Mouse (Mus musculus): ENCODE measurements at regions not wholly inside any gene's neighbourhood (a gene's known extent, or its start where the extent isn't known, plus 50 kb on each side); places are given as distances from the start of the nearest gene placed in this dataset.
A peak's percentile ranks its signal among the peaks of the same experiment; 100 is the strongest.

DNA sequence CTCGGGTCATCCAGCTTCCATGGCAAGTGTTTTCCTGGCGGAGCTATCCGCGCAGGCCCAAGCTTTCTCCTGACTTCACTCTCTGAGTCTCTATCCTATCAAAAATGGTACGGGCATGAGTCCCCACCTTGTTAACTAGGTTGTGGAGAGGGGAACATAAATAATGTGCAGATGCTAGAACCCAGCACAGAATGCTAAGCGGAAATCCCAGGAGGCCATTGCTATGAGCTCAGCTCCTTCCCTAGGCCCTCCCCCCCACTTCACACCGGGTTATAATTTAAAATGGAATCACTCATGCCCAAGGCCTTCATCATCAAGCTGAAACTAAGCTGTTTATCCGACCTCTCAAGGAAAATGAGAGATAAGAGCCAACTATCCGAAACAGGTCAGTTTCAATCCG is 60.4 kb upstream of the Cd83 start:
- no peak for DNase-seq (ENCODE audit: low spot score in 2 of 2)

- DNase-seq (ENCODE audit: low spot score in 2 of 2), result peak in 1 of 2 experiments; percentile 67
Measured at GRCm38 (mm10) chr13:43725698-43726097, 58.9 kb upstream of the Cd83 start.

GRCm38 (mm10) chr13:43726895-43727341 is 57.7 kb upstream of the Cd83 start:
- peak in 1 of 2 experiments; percentile 25 for DNase-seq (ENCODE audit: low spot score in 2 of 2)

DNA sequence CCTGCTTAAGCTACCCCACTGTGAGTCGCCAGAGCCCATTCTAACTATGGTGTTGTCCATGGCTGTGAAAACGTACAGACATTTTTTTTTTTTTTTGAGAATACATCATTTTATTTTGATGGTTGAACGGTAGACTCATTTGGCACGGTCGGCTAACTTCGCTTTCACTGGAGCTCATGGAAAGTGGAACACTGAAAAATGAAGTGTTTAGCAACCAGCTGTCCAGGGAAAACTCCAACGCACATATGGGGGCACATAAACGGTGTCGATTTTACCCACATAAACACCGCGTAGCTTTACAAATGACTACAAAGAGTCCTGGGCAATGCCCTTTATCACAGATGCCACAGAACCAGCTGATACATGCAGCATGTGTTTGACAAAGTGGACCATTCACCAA is 55.0 kb upstream of the Cd83 start:
- DNase-seq (ENCODE audit: low spot score in 2 of 2), result no peak

GRCm38 (mm10) chr13:43733061-43733460 is 51.5 kb upstream of the Cd83 start:
- no peak for DNase-seq (ENCODE audit: low spot score in 2 of 2)

GRCm38 (mm10) chr13:43734641-43735040 is 49.9 kb upstream of the Cd83 start:
- peak in 1 of 2 experiments; percentile 37 for DNase-seq (ENCODE audit: low spot score in 2 of 2)

Data from urinary bladder, postnatal 4 days (tissue).